Mouse (Mus musculus): Measurements from ENCODE around the gene Apol6. TPM values are rescaled to one million over a fixed set of nuclear protein-coding genes. Genes with fewer than 3 reads are reported as not detected.

Gene Apol6
- total and polyA plus RNA-seq, 3 experiments, result not detected

- in situ Hi-C loops (cut with MboI; ENCODE audit: low pct_ligation_motif_present, low pct_unique_long_range_greater_than_20kb, low sequenced_read_pairs), result loop anchor here (25.0 kb wide), 1 partner anchor 363 kb away; no protein-coding TSS in a partner anchor
- Histone ChIP-seq H3K79me2 (replicated peaks; ENCODE audit: control insufficient read depth, extremely low read depth, insufficient read depth, poor library complexity, severe bottlenecking) (no peaks in the 10 kb centered on the region), H3K27ac (ENCODE audit: insufficient read depth, low read depth) (no peak overlapping the region), H3K4me3 (replicated peaks in 1 of 3; ENCODE audit: low read depth in 2 of 3, low read length in 2 of 3, poor library complexity in 1 of 3) (no peak overlapping the region), H3K36me3 (replicated peaks in 1 of 2; ENCODE audit: control insufficient read depth in 1 of 2, insufficient read depth in 1 of 2, low read length in 1 of 2) (no peaks in the 10 kb centered on the region), H3K4me1 (ENCODE audit: control insufficient read depth in 1 of 2, insufficient read depth in 2 of 2) (no peaks in the 10 kb centered on the region), H3K4me2 (ENCODE audit: insufficient read depth, low read depth, poor library complexity, severe bottlenecking) (no peak overlapping the region), H3K9me3 (replicated peaks; ENCODE audit: low read length) (peaks cover 2% of the 10 kb centered on the region), H3K27me3 (replicated peaks) (peaks cover 71% of the 10 kb centered on the region), H3K9ac (ENCODE audit: insufficient read depth, low read depth) (no peak overlapping the region)
- TF ChIP-seq ZKSCAN1 (IDR thresholded peaks at IDR 0.05; ENCODE audit: borderline replicate concordance, low read depth, low read length) (no peak), NRF1 (IDR thresholded peaks at IDR 0.05; ENCODE audit: low read depth, low read length) (no peak)
- DNase-seq (ENCODE audit: extremely low read depth), result no peak
- dilution Hi-C loops (cut with MboI; ENCODE audit: extremely low pct_ligation_motif_present, extremely low pct_unique_long_range_greater_than_20kb, low sequenced_read_pairs), result no loop called here
Measured at GRCm38 (mm10) chr15:76998878-76999588, 45.5 kb upstream of the Apol6 start.

DNA sequence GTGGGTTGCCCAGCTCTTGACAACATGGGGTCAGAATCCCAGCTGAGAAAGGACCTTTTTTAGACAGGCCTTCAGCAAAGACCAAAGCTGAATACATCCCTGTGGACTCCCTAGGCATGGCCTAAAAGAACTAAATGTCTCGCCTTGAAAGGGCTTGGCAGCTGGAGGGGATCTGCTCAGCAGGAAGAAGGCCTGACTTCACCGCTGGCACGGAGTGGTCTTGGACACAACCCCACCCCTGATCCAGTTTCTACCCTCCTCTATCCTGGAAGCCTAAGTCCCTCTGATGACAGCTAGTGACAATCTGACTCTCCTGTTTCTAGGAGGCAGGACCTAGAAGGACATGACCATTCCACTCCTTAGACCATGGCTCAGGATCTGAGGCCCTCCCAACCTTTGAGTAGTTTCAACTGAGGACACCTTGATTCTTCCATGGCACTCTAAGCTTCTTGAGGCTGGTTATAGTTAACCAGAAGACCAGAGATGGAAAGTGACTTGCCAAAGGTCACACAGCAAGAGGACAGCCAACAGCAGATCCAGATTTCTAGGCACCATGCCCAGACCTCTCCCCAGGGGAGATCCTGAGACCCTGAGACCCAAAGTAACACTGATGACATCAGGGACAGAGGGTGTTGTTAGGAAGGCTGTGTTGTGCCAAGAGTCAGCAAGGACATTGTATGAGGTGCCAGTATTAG, 41.2 kb upstream of the Apol6 start:
- Histone ChIP-seq H3K79me2 (replicated peaks; ENCODE audit: control insufficient read depth, extremely low read depth, insufficient read depth, poor library complexity, severe bottlenecking) (no peaks in the 10 kb centered on the region), H3K9me3 (replicated peaks; ENCODE audit: low read length) (peaks cover 2% of the 10 kb centered on the region), H3K36me3 (replicated peaks in 1 of 2; ENCODE audit: control insufficient read depth in 1 of 2, insufficient read depth in 1 of 2, low read length in 1 of 2) (no peaks in the 10 kb centered on the region), H3K27ac (ENCODE audit: insufficient read depth, low read depth) (no peak overlapping the region), H3K4me2 (ENCODE audit: insufficient read depth, low read depth, poor library complexity, severe bottlenecking) (no peak overlapping the region), H3K4me1 (ENCODE audit: control insufficient read depth in 1 of 2, insufficient read depth in 2 of 2) (no peaks in the 10 kb centered on the region), H3K9ac (ENCODE audit: insufficient read depth, low read depth) (no peak overlapping the region), H3K27me3 (replicated peaks) (peaks cover 64% of the 10 kb centered on the region), H3K4me3 (replicated peaks in 1 of 3; ENCODE audit: low read depth in 2 of 3, low read length in 2 of 3, poor library complexity in 1 of 3) (no peak overlapping the region)
- in situ Hi-C loops (cut with MboI; ENCODE audit: low pct_ligation_motif_present, low pct_unique_long_range_greater_than_20kb, low sequenced_read_pairs) (no loop called here), dilution Hi-C loops (cut with MboI; ENCODE audit: extremely low pct_ligation_motif_present, extremely low pct_unique_long_range_greater_than_20kb, low sequenced_read_pairs) (no loop called here)
- DNase-seq (ENCODE audit: extremely low read depth), result no peak
- no peak for TF ChIP-seq TCF12 (IDR thresholded peaks at IDR 0.05; ENCODE audit: low read depth, low read length)
- TF ChIP-seq JUND (conservative IDR thresholded peaks at IDR 0.05; ENCODE audit: low read depth, low read length), result no peak
- no peak for TF ChIP-seq HCFC1 (IDR thresholded peaks at IDR 0.05; ENCODE audit: low read depth, low read length)
- no peak for TF ChIP-seq MEF2A (IDR thresholded peaks at IDR 0.05; ENCODE audit: borderline replicate concordance, low read depth, low read length)
- no peak for TF ChIP-seq CHD1 (IDR thresholded peaks at IDR 0.05; ENCODE audit: low read depth, low read length)
- no peak for TF ChIP-seq USF2 (conservative IDR thresholded peaks at IDR 0.05; ENCODE audit: low read depth, low read length)
- TF ChIP-seq NRF1 (IDR thresholded peaks at IDR 0.05; ENCODE audit: low read depth, low read length), result no peak
- no peak for TF ChIP-seq PAX5 (IDR thresholded peaks at IDR 0.05; ENCODE audit: low read length)
- no peak for TF ChIP-seq JUN (IDR thresholded peaks at IDR 0.05; ENCODE audit: insufficient read depth, low read depth, low read length)
- no peak for TF ChIP-seq MXI1 (IDR thresholded peaks at IDR 0.05; ENCODE audit: low read depth, low read length)
- no peak for TF ChIP-seq ZC3H11A (IDR thresholded peaks at IDR 0.05; ENCODE audit: low read depth, low read length)
- TF ChIP-seq MYC (IDR thresholded peaks at IDR 0.05; ENCODE audit: low read depth, low read length), result no peak
- TF ChIP-seq GABPA (IDR thresholded peaks at IDR 0.05; ENCODE audit: insufficient replicate concordance, low read depth, low read length), result no peak
- TF ChIP-seq USF1 (IDR thresholded peaks at IDR 0.05; ENCODE audit: low read depth, low read length), result no peak
- TF ChIP-seq MAZ (IDR thresholded peaks at IDR 0.05; ENCODE audit: low read depth, low read length), result no peak
- TF ChIP-seq RCOR1 (conservative IDR thresholded peaks at IDR 0.05; ENCODE audit: low read depth, low read length), result no peak
- TF ChIP-seq IRF4 (IDR thresholded peaks at IDR 0.05; ENCODE audit: low read depth, low read length), result no peak

Data from CH12.LX (cell line).